Mouse (Mus musculus): Measurements from ENCODE around the gene Klhl30. TPM values are rescaled to one million over a fixed set of nuclear protein-coding genes. Genes with fewer than 3 reads are reported as not detected.
A peak's percentile ranks its signal among the peaks of the same experiment; 100 is the strongest.

Gene Klhl30
- polyA plus RNA-seq, 1 experiment from 2014 or later, result 50.5 TPM

DNA sequence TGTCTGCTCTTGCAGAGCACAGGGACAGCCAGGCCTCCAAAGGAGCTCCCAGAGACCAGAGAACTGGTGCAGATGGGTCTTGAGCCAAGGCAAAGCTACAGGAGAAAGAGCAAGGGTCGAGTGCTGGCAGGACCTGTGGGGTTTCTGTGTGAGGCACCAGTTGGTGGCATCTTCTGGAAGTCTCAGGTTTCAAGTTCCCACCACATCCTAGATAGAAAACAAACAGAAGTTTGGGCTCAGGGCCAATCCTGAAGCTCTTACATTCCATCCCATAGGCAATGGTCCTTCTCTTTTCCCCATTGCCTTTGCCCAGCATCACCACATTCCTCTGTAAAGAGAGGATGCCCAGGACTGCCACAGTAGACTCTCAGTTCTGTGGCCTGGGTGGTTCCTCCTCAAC lies 54.2 kb downstream of the Klhl30 start:
- H3K27me3 ChIP-seq, result no peaks in the 10 kb centered on the region
- H3K4me1 ChIP-seq (replicated peaks), result no peaks in the 10 kb centered on the region
- no peak for ATAC-seq (replicated peaks; ENCODE audit: insufficient number of reproducible peaks, insufficient read depth, low FRiP score, low read depth)
- H3K9me3 ChIP-seq (replicated peaks), result no peaks in the 10 kb centered on the region
- H3K27ac ChIP-seq, result no peak overlapping the region
- H3K4me3 ChIP-seq, result no peak overlapping the region
- H3K9ac ChIP-seq, result no peak overlapping the region
- H3K36me3 ChIP-seq, result no peaks in the 10 kb centered on the region
- H3K4me2 ChIP-seq, result no peak overlapping the region
- 13% methylated on average over 1 of the region's 1 CpGs for WGBS

DNA sequence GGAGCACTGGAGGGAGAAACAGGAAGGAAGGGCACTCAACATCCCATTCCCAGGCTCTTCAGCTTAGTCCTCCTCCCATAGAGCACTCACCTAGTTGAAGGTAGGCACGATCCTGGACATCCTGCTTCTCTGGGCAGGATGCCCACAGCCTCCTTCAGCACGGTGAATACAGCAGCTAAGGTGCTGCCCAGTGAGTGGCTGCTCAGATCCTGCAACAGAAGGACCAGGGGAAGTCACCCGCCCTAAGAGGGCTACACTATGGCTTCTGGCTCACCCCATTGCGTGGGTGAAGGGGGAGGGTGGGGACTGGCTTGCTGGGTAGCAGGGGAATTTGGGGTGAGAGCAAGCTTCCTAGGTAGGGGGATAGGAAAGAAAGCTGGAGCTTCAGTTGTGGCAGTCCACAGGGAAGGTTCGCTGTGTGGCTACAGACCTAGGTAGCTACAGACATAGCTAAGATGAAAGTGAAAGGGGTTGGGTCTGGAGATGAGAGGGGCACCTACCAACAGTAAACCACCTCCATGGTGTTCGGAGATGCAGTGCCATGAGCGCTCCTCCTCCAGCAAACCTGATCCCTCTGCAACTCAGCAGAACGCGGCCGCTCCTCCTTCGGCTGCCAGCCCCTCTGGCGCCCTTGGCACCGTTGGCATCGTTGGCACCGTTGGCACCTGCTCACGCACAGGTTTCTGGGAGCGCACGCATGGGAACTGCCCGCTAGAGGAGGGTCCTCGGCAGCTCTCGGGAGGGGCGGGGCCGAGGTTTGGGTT lies 54.8 kb downstream of the Klhl30 start:
- Histone ChIP-seq H3K4me2 (no peak overlapping the region), H3K4me1 (replicated peaks) (no peaks in the 10 kb centered on the region), H3K27ac (no peak overlapping the region), H3K9me3 (replicated peaks) (no peaks in the 10 kb centered on the region), H3K27me3 (no peaks in the 10 kb centered on the region), H3K9ac (no peak overlapping the region), H3K36me3 (no peaks in the 10 kb centered on the region), H3K4me3 (no peak overlapping the region)
- 51% methylated on average over 23 of the region's 23 CpGs for WGBS
- ATAC-seq (replicated peaks; ENCODE audit: insufficient number of reproducible peaks, insufficient read depth, low FRiP score, low read depth), result no peak

DNA sequence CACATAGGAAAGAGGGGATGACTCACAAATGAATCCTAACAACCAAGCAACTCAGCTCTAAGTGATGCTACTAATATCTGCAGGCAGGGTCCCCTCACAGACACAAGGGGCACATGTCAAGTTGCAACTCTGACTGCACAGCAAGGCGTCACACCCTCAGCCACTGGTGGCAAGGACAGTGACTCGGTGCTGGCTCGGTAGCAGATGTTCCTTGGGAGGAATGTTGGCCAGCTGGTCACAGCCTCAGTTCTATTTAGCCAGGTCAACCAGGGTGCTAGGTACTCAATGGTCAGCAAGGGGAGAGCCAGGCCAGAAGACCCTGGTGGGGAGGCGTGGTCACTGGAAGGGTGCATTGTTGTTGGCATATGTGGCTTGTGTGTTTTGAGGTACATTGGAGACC lies 57.0 kb downstream of the Klhl30 start:
- Histone ChIP-seq H3K4me2 (no peak overlapping the region), H3K4me1 (replicated peaks) (peaks cover 15% of the 10 kb centered on the region), H3K9ac (no peak overlapping the region), H3K4me3 (no peak overlapping the region), H3K9me3 (replicated peaks) (no peaks in the 10 kb centered on the region), H3K36me3 (no peaks in the 10 kb centered on the region), H3K27ac (no peak overlapping the region), H3K27me3 (no peaks in the 10 kb centered on the region)
- ATAC-seq (replicated peaks; ENCODE audit: insufficient number of reproducible peaks, insufficient read depth, low FRiP score, low read depth), result no peak
- 80% methylated on average over 4 of the region's 4 CpGs for WGBS

DNA sequence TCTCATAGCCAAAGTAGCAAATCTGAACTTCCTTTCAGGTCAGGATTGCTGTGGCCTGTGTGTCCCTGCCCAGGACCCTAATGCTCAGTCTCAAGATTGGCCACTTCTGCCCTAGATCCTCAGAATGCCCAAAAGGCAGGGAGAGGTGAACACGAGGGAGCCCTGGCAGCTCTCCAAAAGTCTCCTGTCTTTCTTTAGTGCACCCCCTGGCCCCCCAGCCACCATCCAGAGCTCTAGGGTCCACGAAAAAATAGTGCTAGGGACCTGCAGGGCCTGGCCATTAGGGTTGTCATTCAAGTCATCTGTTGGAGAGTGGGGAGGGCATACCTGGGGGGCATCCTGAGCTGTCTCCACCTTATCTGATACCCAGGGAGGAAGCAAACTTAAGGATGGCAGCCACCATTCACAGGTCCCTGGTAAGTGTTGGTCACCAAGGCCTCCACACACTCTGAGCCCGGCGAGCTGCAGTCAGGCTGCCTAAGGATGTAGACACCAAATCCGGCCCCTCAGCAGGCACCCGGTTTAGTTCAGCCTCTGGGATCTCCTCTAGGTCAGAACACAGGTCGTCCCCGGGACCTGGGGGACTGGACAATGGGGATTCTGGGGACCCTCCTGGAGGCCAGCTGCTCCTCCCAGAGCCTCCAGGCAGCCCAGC lies 60.9 kb downstream of the Klhl30 start:
- Histone ChIP-seq H3K4me2 (peak overlapping the region; percentile 98), H3K9ac (peak overlapping the region; percentile 82), H3K9me3 (replicated peaks) (no peaks in the 10 kb centered on the region), H3K27ac (peak overlapping the region; percentile 97; the same call in 1 of the 2 replicates), H3K27me3 (no peaks in the 10 kb centered on the region), H3K4me3 (peak overlapping the region; percentile 86), H3K36me3 (0 out of 2 replicates have a peak, but pooled peaks cover under 1% of the 10 kb centered on the region), H3K4me1 (replicated peaks) (peaks cover 33% of the 10 kb centered on the region)
- 67% methylated on average over 8 of the region's 8 CpGs for WGBS
- no peak for ATAC-seq (replicated peaks; ENCODE audit: insufficient number of reproducible peaks, insufficient read depth, low FRiP score, low read depth)

Other genes with a start within 250 kb of the Klhl30 start
- gene Rbm44, start 205.9 kb upstream of the Klhl30 start, polyA plus RNA-seq (2015; fragmentation: Nextera tagmentation; extraction: Ambion mirVana), result 3.3 and 4.0 TPM in 2 replicates
- 46.1 and 50.6 TPM in 2 replicates for gene Ramp1, start 171.2 kb upstream of the Klhl30 start, polyA plus RNA-seq (2015; fragmentation: Nextera tagmentation; extraction: Ambion mirVana)
- gene Ube2f, start 100.7 kb upstream of the Klhl30 start, polyA plus RNA-seq (2015; fragmentation: Nextera tagmentation; extraction: Ambion mirVana), result 60.4 and 65.0 TPM in 2 replicates
- gene Scly, start 52.7 kb upstream of the Klhl30 start, polyA plus RNA-seq (2015; fragmentation: Nextera tagmentation; extraction: Ambion mirVana), result 11.5 and 15.6 TPM in 2 replicates
- gene Espnl, start 28.9 kb upstream of the Klhl30 start, polyA plus RNA-seq (2015; fragmentation: Nextera tagmentation; extraction: Ambion mirVana), result 0.03 and 0.08 TPM in 2 replicates
- gene Erfe, start 15.4 kb downstream of the Klhl30 start, polyA plus RNA-seq (2015; fragmentation: Nextera tagmentation; extraction: Ambion mirVana), result 0.78 and 1.5 TPM in 2 replicates
- gene Ilkap, start 47.8 kb downstream of the Klhl30 start, polyA plus RNA-seq (2015; fragmentation: Nextera tagmentation; extraction: Ambion mirVana), result 96.7 and 110 TPM in 2 replicates
- gene Hes6, start 63.0 kb downstream of the Klhl30 start, polyA plus RNA-seq (2015; fragmentation: Nextera tagmentation; extraction: Ambion mirVana), result 72.4 and 128 TPM in 2 replicates
- gene Per2, start 108.3 kb downstream of the Klhl30 start, polyA plus RNA-seq (2015; fragmentation: Nextera tagmentation; extraction: Ambion mirVana), result 4.5 and 5.0 TPM in 2 replicates
- gene Traf3ip1, start 143.6 kb downstream of the Klhl30 start, polyA plus RNA-seq (2015; fragmentation: Nextera tagmentation; extraction: Ambion mirVana), result 3.9 and 6.1 TPM in 2 replicates
- 5.0 and 6.5 TPM in 2 replicates for gene Asb1, start 189.5 kb downstream of the Klhl30 start, polyA plus RNA-seq (2015; fragmentation: Nextera tagmentation; extraction: Ambion mirVana)

Measured in heart, embryonic 15.5 days (tissue).